Mouse (Mus musculus) stomach, embryonic 14.5 days (tissue): ENCODE data around the gene Rad51b. TPM values are rescaled to one million over a fixed set of nuclear protein-coding genes. Genes with fewer than 3 reads are reported as not detected.

ENCODE experiments used
- ATAC-seq: fragments of 200-750 bp; cut with Nextera tagmentation; 2 replicates; pipeline ENCODE4 v1.8.0; 2017; ENCODE audit warnings: low read depth, moderate TSS enrichment; ENCODE audit not compliant: insufficient number of reproducible peaks, insufficient read depth, low FRiP score
- H3K27ac ChIP-seq: fragments of 300-500 bp; sonication (generic); 2 replicates; pipeline ENCODE4 v1.5.1; 2014; ENCODE audit warnings: mild to moderate bottlenecking, low read length, moderate library complexity, mixed read lengths
- H3K27me3 ChIP-seq: fragments of 300-500 bp; sonication (generic); 2 replicates; pipeline ENCODE4 v1.6.1; 2014; ENCODE audit warnings: low read length, control low read depth, mixed read lengths; ENCODE audit not compliant: control insufficient read depth, insufficient read depth
- H3K36me3 ChIP-seq: fragments of 300-500 bp; sonication (generic); 2 replicates; pipeline ENCODE4 v1.6.1; 2014; ENCODE audit warnings: mild to moderate bottlenecking, control low read depth, low read length, moderate library complexity, mixed read lengths; ENCODE audit not compliant: control insufficient read depth, insufficient read depth
- H3K4me1 ChIP-seq: fragments of 300-500 bp; sonication (generic); 2 replicates; pipeline ENCODE4 v1.6.1; 2014; ENCODE audit warnings: low read length, control low read depth, mixed read lengths; ENCODE audit not compliant: control insufficient read depth, insufficient read depth
- H3K4me2 ChIP-seq: fragments of 300-500 bp; sonication (generic); replicated peaks from 2 replicates; pipeline ENCODE4 v1.6.1; 2014; ENCODE audit warnings: low read depth, low read length, control low read depth
- H3K4me3 ChIP-seq: fragments of 300-500 bp; sonication (generic); 2 replicates; pipeline ENCODE4 v1.5.1; 2014; ENCODE audit warnings: low read depth, low read length, control low read depth
- H3K9ac ChIP-seq: fragments of 300-500 bp; sonication (generic); replicated peaks from 2 replicates; pipeline ENCODE4 v1.6.1; 2014; ENCODE audit warnings: low read depth, mild to moderate bottlenecking, control low read depth, low read length, moderate library complexity, mixed read lengths
- H3K9me3 ChIP-seq: fragments of 300-500 bp; sonication (generic); 2 replicates; pipeline ENCODE4 v1.6.1; 2016; ENCODE audit warnings: low read depth, low read length, control low read depth; ENCODE audit not compliant: control insufficient read depth
- WGBS: fragments of 180-500 bp; shearing (Covaris S2); extraction: QIAGEN DNeasy Blood & Tissue Kit; methylation state at CpG from one replicate; pipeline ENCODE4 v1.1.7; 2014; 5-methylcytosine and 5-hydroxymethylcytosine counted together
- polyA plus RNA-seq: library from polyadenylated mRNA; unstranded; fragments of >200 nt; fragmentation: Nextera tagmentation; extraction: Ambion mirVana; gene quantifications from 2 replicates; pipeline ENCODE4 v1.2.1, GENCODE M21; 2014

Gene Rad51b
- polyA plus RNA-seq, 1 experiment from 2014 or later = 8.4 TPM

DNA sequence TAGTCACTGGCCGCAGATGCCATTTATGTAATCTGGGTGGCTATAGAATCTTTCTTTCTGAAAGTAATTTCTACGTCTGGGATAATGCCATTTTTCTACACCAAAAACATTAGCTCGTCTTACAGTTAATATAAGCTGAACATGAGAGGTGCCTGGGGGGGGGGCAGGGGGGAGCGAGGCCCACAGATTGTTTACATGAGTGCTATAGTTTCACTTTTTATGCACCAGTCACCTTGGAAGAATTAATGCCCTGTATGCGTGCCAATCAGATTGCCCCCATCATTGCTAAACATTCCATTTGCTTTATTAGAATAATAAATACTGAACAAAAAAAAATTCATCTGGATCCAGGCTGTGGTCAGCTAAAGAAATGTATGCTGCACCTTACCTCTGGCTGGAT lies 323.6 kb downstream of the Rad51b start:
- H3K4me3 ChIP-seq = no peak overlapping the region
- no peaks in the 10 kb centered on the region for H3K27me3 ChIP-seq
- no peak for ATAC-seq
- WGBS = 49% methylated on average over 5 of the region's 5 CpGs
- H3K36me3 ChIP-seq = no peaks in the 10 kb centered on the region
- no peaks in the 10 kb centered on the region for H3K9me3 ChIP-seq
- 0 out of 2 replicates have a peak, but pooled peaks cover 7% of the 10 kb centered on the region for H3K4me1 ChIP-seq
- no peak overlapping the region for H3K9ac ChIP-seq
- no peak overlapping the region for H3K4me2 ChIP-seq
- H3K27ac ChIP-seq = no peak overlapping the region; the same call in 1 of the 2 replicates

DNA sequence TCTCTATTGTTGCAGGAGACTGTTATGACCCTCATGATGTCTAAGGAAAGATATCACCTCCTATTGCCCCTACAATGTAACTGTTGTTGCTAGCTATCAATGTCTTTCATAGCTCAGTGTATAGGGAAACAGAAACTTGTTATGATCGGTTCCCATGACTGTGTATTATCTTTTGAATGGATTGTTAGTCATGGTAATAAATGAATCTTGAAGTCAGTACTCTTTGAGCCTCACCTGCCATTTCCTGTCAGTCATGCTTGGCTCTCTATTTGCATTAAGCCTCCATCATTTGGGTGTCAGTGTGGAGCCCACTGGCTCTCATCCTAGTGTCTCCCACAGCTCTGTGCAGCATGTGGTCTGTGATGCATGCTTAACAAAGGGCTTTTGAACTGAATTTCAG lies 326.2 kb downstream of the Rad51b start:
- Histone ChIP-seq H3K36me3 (no peaks in the 10 kb centered on the region), H3K9ac (no peak overlapping the region), H3K4me2 (no peak overlapping the region), H3K4me3 (no peak overlapping the region), H3K27ac (no peak overlapping the region), H3K4me1 (peaks cover 25% of the 10 kb centered on the region), H3K9me3 (no peaks in the 10 kb centered on the region), H3K27me3 (no peaks in the 10 kb centered on the region)
- no peak for ATAC-seq
- 86% methylated on average over 1 of the region's 1 CpGs for WGBS

DNA sequence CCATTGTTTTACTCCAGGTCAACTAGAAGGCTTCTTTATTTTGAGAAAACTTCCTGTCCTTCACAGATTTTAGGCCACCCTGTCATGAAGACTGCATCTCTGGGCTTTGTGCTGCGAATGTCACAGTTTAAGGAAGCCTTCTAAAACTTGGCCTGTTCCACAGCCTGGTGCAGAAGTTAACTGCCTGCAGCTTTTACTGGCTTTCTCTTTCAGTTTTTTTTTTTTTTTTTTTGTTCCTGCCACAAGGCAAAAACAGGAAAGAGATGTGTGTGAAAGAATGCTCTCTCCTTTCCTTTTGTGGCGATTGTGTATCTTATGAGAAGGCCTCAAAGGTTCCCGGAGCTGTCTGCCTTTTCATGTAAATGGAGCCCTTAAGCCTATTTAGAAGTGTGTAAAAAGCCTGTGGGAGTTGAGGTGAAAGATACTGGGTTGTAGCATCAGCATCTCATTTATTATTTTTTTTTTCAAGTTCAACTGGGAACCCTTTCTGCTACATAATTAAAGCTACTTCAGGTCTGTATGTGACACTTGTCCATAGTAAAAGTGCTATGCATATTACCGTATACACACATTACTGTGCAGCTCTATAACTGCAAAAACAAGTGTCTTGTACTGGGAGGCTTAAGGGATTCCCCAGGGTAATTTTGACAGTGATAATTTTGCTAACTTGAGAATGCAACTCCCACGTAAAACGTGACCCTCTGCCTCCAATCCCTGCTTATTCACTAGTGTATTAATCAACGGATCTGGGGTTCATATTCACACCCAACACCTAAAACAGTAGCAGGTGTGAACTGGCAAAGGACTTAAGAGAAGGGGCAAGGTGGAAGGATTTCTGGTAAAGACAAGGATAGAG lies 328.8 kb downstream of the Rad51b start:
- Histone ChIP-seq H3K27me3 (no peaks in the 10 kb centered on the region), H3K9me3 (no peaks in the 10 kb centered on the region), H3K36me3 (no peaks in the 10 kb centered on the region), H3K9ac (no peak overlapping the region), H3K4me1 (peaks cover 25% of the 10 kb centered on the region), H3K27ac (peak overlapping the region; percentile 75), H3K4me3 (no peak overlapping the region), H3K4me2 (no peak overlapping the region)
- ATAC-seq = no peak
- WGBS = 33% methylated on average over 7 of the region's 7 CpGs

DNA sequence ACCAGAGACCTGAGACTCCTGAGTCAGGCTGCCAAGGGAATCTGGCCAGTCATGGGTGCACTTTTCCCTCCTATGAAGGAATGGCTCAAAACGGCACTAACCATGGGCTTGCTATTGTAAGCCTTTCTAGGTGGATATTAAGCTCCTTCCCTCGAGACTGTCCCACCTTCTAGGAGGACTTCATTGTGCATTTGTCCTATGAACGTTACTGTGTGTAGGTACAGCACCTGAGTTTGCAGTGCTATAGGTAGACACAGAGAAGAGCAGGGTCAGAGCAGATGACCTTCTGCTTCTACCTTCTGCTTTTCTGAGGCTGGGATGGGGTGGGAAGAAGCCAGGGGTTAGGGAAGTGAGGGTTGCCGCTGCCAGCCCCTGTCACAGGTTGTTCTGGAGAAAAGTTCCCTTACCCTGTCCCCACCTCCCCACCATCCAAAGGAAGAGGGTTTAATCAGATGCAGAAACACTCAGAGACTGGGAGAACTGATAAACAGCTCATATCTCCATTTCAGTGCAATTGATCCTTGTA lies 329.5 kb downstream of the Rad51b start:
- no peaks in the 10 kb centered on the region for H3K27me3 ChIP-seq
- H3K27ac ChIP-seq = peak overlapping the region; percentile 75; the same call in 1 of the 2 replicates
- 52% methylated on average over 4 of the region's 4 CpGs for WGBS
- H3K9me3 ChIP-seq = no peaks in the 10 kb centered on the region
- H3K4me1 ChIP-seq = peaks cover 25% of the 10 kb centered on the region
- no peak overlapping the region for H3K4me2 ChIP-seq
- no peak overlapping the region for H3K4me3 ChIP-seq
- H3K9ac ChIP-seq = no peak overlapping the region
- ATAC-seq = no peak
- H3K36me3 ChIP-seq = no peaks in the 10 kb centered on the region

DNA sequence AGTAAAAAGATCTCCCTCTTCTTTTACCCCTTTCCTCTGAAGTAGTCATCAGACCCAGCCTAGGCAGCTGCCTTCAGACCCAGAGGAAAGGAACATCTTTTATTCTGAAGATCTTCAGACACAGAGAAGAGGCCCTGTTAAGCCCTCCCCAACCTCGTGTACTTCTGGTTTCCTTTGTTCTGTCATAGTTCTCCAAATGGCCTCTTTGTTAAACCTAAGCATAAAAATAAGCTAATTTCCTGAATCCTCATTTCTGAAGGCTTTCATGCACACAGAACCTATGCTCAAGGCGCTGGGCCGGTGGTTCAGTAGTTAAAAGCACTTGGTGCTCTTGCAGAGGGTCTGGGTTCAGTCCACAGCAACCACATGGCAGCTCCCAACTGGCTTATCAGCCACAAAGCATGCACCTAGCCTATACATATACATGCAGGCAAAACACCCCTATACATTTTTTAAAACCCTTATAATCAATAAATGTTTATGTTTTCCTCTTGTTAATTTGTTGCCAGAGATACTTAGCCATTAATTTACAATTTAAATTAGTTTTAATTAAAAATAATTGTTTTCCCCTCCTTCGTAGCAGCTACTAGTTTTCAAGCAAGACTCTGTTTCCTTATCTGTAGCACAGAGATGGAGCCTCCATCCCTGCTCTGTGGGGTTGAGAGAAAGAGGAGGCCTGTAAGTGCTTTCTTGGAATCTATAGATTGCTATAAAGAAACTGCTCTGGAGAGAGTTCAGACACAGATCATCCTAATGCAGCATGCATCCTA lies 330.5 kb downstream of the Rad51b start:
- 65% methylated on average over 4 of the region's 4 CpGs for WGBS
- Histone ChIP-seq H3K9me3 (no peaks in the 10 kb centered on the region), H3K4me1 (peaks cover 25% of the 10 kb centered on the region), H3K4me3 (no peak overlapping the region), H3K9ac (no peak overlapping the region), H3K27me3 (no peaks in the 10 kb centered on the region), H3K36me3 (no peaks in the 10 kb centered on the region), H3K27ac (peak overlapping the region; percentile 56; the same call in 1 of the 2 replicates), H3K4me2 (no peak overlapping the region)
- ATAC-seq = no peak

DNA sequence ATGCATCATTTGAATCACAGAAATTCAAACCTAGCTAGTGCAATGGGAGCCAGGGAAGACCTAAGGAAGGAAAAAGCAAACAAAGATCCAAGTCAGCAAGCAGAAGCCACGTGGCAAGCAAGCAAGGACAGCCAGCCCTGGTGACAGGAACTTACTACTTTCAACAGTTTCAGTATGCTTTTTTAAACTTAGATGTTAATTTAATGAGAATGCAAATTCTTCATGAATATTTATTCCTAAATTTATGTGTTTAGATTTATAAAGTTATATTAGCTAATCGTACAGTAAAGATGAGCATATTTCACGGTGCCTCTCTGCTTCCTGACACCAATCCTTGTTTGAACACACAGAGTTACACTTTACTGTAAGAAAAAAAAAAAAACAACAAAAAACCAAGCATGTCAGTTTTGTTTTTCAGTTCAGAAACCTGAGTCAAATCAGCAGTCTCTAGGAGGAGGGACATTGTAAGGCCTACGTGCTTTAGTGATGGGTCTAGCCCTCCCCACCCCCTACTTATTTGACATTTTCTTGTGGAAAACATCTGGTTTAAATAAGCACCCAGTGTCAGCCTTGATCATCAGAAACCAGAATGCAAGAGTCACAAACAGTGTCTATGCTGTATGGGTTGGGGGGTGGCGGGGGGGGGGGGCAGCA lies 331.2 kb downstream of the Rad51b start:
- peak overlapping the region; percentile 62; the same call in 1 of the 2 replicates for H3K27ac ChIP-seq
- WGBS = 56% methylated on average over 5 of the region's 5 CpGs
- ATAC-seq = no peak

DNA sequence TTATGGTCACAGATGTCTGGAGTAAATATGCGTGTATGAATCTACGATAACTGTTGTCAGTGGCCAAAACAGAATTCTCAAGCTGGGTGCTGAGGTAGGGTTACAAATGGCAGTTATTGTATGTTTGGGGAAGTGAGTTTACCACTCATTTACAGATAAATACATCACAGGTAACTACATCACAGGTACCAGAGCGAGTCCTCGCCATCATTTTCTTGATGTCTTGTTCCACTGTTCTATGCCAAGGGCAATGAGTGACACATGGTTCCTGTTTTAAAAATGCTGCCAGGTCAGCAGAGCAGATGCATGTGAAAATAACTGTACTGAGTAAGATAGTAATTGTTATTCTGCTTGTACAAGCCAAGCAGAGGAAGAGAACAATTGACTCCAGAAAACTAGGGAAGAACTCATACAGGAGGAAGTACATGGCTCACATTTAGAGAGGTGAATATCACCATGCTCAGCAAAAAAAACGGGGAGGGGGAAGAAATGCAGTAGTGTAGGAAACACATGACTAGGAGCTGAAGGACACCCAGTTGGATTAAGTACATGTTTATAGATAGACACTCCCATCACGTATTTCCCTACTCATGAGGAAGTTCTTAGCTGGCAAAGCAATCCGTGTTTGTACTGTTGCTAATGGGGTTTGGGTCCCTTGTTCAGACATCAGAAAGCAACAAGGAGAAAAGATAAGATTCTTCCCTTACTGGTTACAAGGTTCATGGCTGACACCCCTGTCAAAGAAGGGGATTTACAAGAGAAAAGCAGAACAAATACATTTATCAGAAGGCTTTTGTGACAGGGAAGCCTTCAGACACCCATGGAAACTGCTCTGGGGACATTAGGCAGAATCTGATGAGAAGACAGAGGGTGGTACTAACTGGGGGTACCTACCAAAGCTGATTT lies 333.1 kb downstream of the Rad51b start:
- Histone ChIP-seq H3K4me1 (peaks cover 25% of the 10 kb centered on the region), H3K27me3 (no peaks in the 10 kb centered on the region), H3K36me3 (no peaks in the 10 kb centered on the region), H3K27ac (peak overlapping the region; percentile 58; the same call in 1 of the 2 replicates), H3K4me3 (no peak overlapping the region), H3K9me3 (no peaks in the 10 kb centered on the region), H3K9ac (no peak overlapping the region), H3K4me2 (no peak overlapping the region)
- no peak; the same call in 1 of the 2 replicates for ATAC-seq
- WGBS = 76% methylated on average over 7 of the region's 7 CpGs

More for the DNA sequence above, 331.2 kb downstream of the Rad51b start:
- Histone ChIP-seq H3K9ac (no peak overlapping the region), H3K4me3 (no peak overlapping the region), H3K36me3 (no peaks in the 10 kb centered on the region), H3K4me2 (no peak overlapping the region), H3K27me3 (no peaks in the 10 kb centered on the region), H3K9me3 (no peaks in the 10 kb centered on the region), H3K4me1 (peaks cover 25% of the 10 kb centered on the region)
